Mouse (Mus musculus): ENCODE measurements around the gene Rbl1. TPM values are rescaled to one million over a fixed set of nuclear protein-coding genes. Genes with fewer than 3 reads are reported as not detected.
"Not testable (repeated sequence)": the region's sequence is repeated elsewhere in the genome, so short reads cannot be mapped to it uniquely, and the experiment has no call there.

Gene Rbl1
- total RNA-seq, 4 experiments from 2014 or later = 3.6 to 6.1 (median 5.2) TPM

DNA sequence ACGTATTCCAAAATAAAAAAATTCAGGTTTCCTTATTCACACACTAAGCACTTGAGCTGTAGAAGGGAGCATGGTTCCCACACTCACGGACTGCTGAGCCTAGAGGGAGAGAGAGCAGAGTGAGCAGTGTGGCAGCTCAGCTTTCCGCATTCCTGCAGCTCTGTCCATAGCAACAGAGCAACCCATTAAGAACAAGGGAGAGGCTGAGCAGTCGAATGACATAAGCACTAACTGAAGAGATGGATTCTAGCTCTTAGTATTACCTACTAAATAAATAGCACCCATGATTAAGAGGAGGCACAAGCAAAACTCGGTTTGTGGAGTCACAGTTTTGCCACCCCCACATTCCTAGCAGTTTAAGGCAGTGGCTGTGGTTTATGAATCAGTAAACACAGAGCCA is 34.2 kb downstream of the Rbl1 start:
- DNase-seq = no peak

GRCm38 (mm10) chr2:157166371-157167080 is 37.8 kb downstream of the Rbl1 start:
- no peak for DNase-seq

DNA sequence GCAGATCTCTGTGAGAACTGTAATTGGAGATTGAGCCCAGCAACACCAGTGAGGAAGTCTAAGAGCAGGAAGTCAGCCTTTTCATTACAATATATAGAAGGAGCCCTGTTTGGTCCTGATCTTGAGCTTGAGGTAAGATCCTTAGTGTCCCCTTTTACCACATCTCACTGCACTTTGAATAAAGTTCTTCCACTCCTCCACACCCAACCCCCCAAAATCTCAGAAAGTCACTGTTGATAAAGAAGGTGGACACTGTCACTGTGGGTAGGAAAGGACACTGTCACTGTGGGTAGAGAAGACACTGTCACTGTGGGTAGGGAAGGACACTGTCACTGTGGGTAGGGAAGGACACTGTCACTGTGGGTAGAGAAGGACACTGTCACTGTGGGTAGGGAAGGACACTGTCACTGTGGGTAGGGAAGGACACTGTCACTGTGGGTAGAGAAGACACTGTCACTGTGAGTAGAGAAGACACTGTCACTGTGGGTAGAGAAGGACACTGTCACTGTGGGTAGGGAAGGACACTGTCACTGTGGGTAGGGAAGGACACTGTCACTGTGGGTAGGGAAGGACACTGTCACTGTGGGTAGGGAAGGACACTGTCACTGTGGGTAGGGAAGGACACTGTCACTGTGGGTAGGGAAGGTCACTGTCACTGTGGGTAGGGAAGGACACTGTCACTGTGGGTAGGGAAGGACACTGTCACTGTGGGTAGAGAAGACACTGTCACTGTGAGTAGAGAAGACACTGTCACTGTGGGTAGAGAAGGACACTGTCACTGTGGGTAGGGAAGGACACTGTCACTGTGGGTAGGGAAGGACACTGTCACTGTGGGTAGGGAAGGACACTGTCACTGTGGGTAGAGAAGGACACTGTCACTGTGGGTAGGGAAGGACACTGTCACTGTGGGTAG is 38.8 kb downstream of the Rbl1 start:
- DNase-seq = not testable (repeated sequence)

- DNase-seq = no peak
Observed at GRCm38 (mm10) chr2:157164101-157164500, 40.2 kb downstream of the Rbl1 start.

DNA sequence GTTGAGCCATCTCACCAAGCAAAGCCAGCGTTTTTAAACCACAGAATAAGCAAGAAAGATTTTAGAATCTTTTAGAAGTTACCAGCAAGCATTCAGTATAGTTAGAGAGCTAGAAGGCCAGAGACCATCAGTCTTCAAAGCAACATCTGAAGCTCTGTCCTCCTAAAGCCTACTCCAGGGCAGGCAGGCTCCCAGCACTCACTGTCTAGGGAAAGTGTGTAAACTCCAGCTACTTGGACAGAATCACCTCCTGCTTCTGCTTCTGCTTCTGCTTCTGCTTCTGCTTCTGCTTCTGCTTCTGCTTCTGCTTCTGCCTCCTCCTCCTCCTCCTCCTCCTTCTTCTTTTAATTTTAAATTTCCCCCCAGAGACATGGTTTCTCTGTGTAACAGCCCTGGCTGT is 48.3 kb downstream of the Rbl1 start:
- no peak for DNase-seq

- DNase-seq = no peak
Observed at GRCm38 (mm10) chr2:157153235-157153634, 51.1 kb downstream of the Rbl1 start.

DNA sequence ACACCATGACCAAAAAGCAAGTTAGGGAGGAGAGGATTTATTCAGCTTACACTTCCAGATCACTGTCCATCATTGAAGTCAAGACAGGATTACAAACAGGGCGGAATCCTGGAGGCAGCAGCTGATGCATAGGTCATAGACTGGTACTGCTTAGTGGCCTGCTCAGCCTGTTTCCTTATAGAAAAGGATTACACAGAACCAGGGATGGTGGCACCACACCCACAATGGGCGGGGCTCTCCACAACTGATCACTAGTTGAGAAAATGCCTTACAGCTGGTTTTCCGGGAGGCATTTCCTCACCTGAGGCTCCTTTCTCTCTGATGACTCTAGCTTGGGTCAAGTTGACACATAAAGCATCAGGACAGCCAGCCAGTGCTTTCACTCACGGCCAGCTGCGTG is 55.9 kb downstream of the Rbl1 start:
- DNase-seq = no peak

DNA sequence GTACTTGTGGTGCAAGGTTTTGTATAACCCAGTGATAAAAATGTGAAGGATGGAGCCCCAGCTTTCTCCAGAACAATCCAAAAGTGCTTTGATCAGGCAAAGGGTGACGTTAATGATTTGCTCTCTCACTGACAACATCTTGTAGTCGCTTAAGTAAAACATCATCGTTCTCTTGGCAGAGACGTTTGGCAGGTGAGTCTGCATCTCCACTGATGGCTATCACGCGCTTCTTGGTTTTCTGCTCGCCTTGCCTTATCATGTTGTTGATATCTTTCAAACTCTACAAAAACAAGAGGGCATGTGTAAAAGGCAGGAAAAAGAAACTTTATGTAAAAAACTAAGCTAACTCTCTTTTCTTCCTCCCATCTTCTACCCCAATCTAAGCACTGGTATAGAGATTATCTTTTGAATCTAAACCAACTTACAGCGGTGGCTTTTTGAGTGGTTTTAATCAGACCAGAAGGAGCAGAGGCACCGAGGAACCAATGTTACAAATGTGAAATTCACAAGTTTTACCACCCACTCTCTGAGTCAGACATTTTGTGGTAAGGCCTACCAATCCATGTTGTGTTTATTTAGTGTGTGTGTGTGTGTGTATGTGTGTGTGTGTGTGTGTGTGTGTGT is 56.8 kb downstream of the Rbl1 start:
- DNase-seq = no peak

GRCm38 (mm10) chr2:157145173-157145572 is 59.2 kb downstream of the Rbl1 start:
- no peak for DNase-seq

DNA sequence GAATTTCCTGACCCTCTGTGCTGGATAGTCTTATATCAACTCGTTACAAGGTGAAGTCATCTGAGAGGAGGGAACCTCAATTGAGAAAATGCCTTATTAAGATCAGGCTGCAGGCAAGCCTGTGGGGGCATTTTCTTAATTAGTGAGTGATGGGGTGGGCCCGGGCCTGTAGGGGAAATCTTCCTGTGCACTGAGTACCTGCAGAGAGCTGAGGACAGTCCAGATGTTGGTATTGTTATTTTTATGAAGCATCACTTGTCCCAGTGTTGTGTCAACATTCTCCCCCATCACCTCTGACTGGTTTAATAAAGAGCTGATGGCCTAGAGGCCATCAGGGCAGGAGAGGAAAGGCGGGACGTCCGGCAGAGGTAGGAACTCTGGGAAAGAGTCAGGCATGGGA is 60.2 kb downstream of the Rbl1 start:
- no peak for DNase-seq

- no peak for DNase-seq
Observed at GRCm38 (mm10) chr2:157141962-157142361, 62.4 kb downstream of the Rbl1 start.

DNA sequence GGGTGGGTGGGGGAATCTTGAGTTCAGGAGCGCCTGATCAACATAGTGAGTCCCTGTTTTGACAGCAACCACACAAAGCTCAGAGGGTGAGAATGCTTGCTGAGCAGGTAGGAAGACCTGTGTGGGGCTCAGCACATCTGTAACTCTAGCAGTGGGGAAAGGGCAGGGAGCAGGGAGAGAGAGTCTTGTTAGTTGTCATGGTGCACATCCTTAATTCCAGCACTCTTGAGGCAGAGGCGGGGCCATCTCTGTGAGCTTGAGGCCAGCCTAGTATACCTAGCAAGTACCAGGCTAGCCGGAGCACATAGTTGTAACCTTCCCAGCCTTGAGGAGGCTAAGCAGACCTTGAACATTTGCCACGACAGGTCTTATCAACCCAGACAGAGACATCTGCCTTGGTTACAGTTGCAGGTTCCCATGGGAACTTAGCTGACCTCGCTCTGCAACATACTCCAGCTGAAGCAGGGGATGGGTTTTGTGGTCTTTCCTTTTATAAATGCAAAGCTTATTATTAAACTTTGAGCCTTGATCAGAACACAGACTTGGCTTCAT is 65.0 kb downstream of the Rbl1 start:
- no peak for DNase-seq

- DNase-seq = no peak
Observed at GRCm38 (mm10) chr2:157138808-157139207, 65.5 kb downstream of the Rbl1 start.

DNA sequence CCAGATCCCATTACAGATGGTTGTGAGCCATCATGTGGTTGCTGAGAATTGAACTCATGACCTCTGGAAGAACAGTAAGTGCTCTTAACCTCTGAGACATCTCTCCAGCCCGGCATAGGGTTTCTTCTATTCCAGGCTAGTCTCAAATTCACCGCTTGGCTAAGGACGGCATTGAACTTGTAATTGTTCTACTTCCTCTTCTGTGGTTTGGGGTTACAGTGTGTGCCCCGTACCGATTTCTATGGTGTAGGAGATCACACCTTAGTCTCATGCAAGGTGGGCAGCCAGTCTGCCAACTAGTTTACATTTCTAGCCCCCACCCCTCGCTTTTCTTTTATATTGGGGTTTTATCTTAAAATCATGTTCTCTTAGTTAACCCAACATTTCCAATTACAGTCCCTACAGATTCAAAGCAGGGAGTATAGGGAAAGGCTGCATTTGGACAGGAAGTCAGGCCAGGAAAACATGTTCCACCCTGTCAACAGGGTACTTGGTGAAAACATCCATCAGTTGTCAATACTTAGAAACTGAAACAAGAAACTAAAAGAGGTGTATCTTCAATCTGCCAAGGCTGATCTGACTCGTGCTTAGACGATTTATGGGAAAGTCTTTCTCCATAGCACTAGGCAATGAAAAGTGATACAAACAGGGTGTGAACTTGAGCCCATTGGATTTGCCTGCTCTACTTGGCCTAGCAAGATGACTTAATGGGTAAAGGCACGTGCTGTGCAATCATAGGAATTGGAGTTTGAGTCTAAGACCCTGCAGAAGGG is 66.2 kb downstream of the Rbl1 start:
- DNase-seq = no peak

DNA sequence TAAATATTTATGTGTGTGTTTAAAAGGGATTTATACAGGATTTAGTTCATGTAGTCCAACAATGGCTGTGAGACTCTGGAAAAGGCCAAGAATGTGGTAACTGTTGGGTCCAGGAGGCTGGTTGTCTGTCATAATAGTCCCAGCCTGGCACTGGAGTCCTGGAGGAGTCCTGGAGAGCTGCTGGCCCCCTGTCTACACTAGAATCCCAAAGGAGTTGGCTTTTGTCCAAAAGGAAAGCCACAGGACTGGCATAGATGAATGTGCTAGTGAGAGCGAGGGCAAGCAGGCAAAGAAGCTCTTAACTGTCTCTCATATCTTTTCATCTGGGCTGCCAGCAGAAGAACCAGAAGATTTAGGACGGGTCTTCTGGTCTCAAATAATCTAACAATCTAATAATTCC is 67.7 kb downstream of the Rbl1 start:
- DNase-seq = no peak

GRCm38 (mm10) chr2:157136176-157136575 is 68.2 kb downstream of the Rbl1 start:
- no peak for DNase-seq

DNA sequence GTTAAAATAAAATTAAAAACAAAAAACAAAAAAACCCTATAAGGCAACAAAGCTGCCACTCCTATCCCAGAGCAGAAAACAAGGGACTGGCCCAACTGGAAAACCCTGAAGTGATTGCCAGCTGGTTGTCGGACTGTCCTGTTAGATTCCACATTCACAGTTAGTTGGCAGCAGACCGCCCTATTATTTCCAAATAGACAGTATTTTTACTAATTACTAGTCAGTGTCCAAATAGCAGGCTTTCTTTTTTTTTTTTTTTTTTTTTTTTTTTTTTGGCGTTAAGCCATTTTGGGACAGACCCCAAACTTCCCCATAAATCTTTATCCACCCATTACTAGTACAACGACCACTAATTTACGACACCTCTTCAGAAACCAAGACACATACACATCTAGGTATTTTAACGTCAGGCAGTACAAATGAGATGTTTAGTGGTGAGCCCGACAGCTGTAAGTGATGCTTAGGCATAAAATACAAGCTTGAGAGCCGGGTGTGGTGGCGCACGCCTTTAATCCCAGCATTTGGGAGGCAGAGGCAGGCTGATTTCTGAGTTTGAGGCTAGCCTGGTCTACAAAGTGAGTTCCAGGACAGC is 68.7 kb downstream of the Rbl1 start:
- no peak for DNase-seq

- peak; percentile 95 for DNase-seq
Observed at GRCm38 (mm10) chr2:157135014-157135413, 69.3 kb downstream of the Rbl1 start, which contains the start of gene Samhd1. Gene Samhd1, minus strand, starts transcription at chr2:157135265.

DNA sequence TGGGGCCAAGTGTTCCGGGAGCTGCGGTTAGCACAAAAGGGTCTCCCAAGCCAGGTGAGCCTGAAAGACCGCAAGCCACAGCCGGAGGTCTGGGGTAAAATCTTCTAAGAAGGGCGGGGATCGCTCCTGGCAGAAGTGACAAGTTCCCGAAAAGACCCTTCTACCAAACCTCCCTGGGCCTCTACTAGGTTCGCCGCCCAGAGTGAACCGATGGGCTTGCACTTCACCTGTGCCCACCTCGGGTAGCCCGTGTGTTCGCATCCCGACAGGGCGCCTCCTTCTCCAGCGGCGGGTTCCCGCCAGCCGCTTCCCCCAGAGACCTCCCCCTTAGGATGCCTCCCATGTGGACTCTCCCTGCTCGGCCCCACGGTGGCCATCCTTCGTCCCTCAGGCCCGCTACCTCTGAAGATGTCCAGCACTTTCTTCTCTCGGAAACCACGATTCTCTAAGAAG is 69.8 kb downstream of the Rbl1 start:
- peak; percentile 31 for DNase-seq

DNA sequence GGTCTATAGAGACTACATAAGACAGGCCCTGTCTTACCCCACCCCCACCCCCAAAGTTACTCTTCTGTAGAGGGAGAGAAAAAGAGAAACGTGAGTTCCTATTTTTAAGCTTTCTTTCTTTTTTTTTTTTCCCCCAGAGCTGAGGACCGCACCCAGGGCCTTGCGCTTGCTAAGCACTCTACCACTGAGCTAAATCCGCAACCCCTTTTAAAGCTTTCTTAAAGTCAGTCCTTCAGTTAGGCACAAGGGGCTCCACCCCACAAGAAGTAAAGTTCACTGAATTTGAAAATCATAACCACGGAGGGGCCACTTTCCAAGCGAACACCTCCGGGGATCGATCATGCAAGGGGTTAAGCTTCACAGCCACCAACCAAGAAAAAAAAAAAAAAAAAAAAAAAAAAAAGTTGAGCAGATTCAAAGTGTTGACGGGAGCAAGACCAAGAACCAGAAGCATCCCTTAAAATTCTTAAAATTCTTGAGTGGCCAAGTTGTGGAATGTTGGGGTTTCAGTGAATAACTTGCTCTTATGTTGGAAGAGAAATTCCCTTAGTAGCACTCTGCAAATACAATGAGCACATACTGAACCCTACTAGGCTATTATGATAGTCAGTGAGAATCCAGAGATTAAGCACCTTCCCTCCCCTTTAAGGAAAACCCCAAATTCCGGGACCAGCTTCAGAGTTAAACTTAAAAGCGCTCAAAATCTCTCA is 70.4 kb downstream of the Rbl1 start:
- no peak for DNase-seq
